Mouse (Mus musculus): ENCODE results near the gene Trpm5. TPM values are rescaled to one million over a fixed set of nuclear protein-coding genes. Genes with fewer than 3 reads are reported as not detected.

The Trpm5 gene
- polyA plus RNA-seq, 1 experiment from 2014 or later: 0.72 TPM

- H3K4me3 ChIP-seq (ENCODE audit: low read depth, low read length): no peak overlapping the region
- ATAC-seq (peak; percentile 56), DNase-seq (ENCODE audit: low spot score) (peak; percentile 53)
- no peak overlapping the region for H3K27ac ChIP-seq (ENCODE audit: low read length)
- H3K36me3 ChIP-seq (ENCODE audit: insufficient read depth, low read length): peaks cover 50% of the 10 kb centered on the region
- H3K4me1 ChIP-seq (ENCODE audit: insufficient read depth, low read depth, low read length): peaks cover 16% of the 10 kb centered on the region
- TF ChIP-seq EP300 (IDR thresholded peaks at IDR 0.05) (no peak), CTCF (IDR thresholded peaks at IDR 0.05) (no peak)
- H3K9ac ChIP-seq (replicated peaks; ENCODE audit: low read depth): no peak overlapping the region
- WGBS: 59% methylated on average over 2 of the region's 2 CpGs
- no peaks in the 10 kb centered on the region for H3K9me3 ChIP-seq (ENCODE audit: low read length)
- no peaks in the 10 kb centered on the region for H3K27me3 ChIP-seq (replicated peaks; ENCODE audit: insufficient read depth, low read length)
- no peak overlapping the region for H3K4me2 ChIP-seq (replicated peaks; ENCODE audit: low read depth, low read length)
These were observed 31.7 kb downstream of the Trpm5 start for GRCm38 (mm10) chr7:143062704-143063103.

DNA sequence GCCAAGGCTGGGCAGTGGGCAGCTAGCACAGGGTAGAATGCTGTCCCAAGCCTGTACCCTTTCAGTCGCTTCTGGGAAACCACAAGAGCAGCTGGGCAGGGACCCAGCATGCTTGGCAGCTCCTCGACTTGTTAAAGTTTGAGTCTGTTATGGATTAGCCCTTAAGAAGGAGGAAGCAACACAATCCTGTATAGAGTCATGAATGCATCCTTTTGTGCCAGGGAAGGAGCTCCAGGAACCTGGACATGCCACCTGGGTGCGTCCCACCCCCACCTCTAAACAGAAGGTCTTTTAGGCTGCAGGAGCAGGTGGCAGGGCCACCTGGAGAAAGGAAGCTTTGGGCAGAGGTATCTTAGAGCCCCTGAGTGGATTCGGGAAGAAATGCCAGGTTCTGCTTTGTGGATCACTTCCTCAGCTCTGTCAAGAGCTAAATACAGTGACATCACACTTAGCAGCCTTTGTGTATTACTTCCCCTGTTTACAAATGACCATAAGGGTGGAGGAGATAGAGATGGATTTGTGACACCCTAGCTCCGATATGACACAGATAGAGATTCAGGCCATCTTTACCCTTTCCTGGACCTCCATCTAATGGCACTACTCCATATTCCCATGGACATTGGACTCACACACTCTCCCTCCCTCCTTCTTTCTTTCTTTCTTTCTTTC, 35.1 kb downstream of the Trpm5 start:
- Histone ChIP-seq H3K27ac (ENCODE audit: low read length) (peak overlapping the region; percentile 71), H3K36me3 (ENCODE audit: insufficient read depth, low read length) (peaks cover 23% of the 10 kb centered on the region), H3K4me1 (ENCODE audit: insufficient read depth, low read depth, low read length) (peaks cover 48% of the 10 kb centered on the region), H3K27me3 (replicated peaks; ENCODE audit: insufficient read depth, low read length) (no peaks in the 10 kb centered on the region), H3K4me3 (ENCODE audit: low read depth, low read length) (no peak overlapping the region), H3K9me3 (ENCODE audit: low read length) (no peaks in the 10 kb centered on the region), H3K4me2 (replicated peaks; ENCODE audit: low read depth, low read length) (peak overlapping the region; percentile 32), H3K9ac (replicated peaks; ENCODE audit: low read depth) (no peak overlapping the region)
- WGBS: 26% methylated on average over 5 of the region's 5 CpGs
- TF ChIP-seq EP300 (IDR thresholded peaks at IDR 0.05): peak; percentile 94
- TF ChIP-seq CTCF (IDR thresholded peaks at IDR 0.05): no peak; the same call in 1 of the 2 replicates
- ATAC-seq: peak; percentile 61
- DNase-seq (ENCODE audit: low spot score): peak; percentile 78

- 28% methylated on average over 5 of the region's 5 CpGs for WGBS
- peaks cover 14% of the 10 kb centered on the region; the same call in 1 of the 2 replicates for H3K36me3 ChIP-seq (ENCODE audit: insufficient read depth, low read length)
- H3K4me1 ChIP-seq (ENCODE audit: insufficient read depth, low read depth, low read length): peaks cover 53% of the 10 kb centered on the region
- TF ChIP-seq EP300 (IDR thresholded peaks at IDR 0.05) (peak; percentile 67; the same call in 1 of the 2 replicates), CTCF (IDR thresholded peaks at IDR 0.05) (no peak)
- ATAC-seq: peak; percentile 25
- no peaks in the 10 kb centered on the region for H3K9me3 ChIP-seq (ENCODE audit: low read length)
- 0 out of 2 replicates have a peak overlapping the region, but pooled peaks have one; percentile 16 for H3K9ac ChIP-seq (replicated peaks; ENCODE audit: low read depth)
- H3K27ac ChIP-seq (ENCODE audit: low read length): peak overlapping the region; percentile 71
- H3K27me3 ChIP-seq (replicated peaks; ENCODE audit: insufficient read depth, low read length): no peaks in the 10 kb centered on the region
- peak overlapping the region; percentile 32 for H3K4me2 ChIP-seq (replicated peaks; ENCODE audit: low read depth, low read length)
- DNase-seq (ENCODE audit: low spot score): peak; percentile 69
- no peak overlapping the region for H3K4me3 ChIP-seq (ENCODE audit: low read depth, low read length)
These were observed 36.2 kb downstream of the Trpm5 start for GRCm38 (mm10) chr7:143058221-143058697.

GRCm38 (mm10) chr7:143057667-143058220, 36.7 kb downstream of the Trpm5 start:
- Histone ChIP-seq H3K9ac (replicated peaks; ENCODE audit: low read depth) (0 out of 2 replicates have a peak overlapping the region, but pooled peaks have one; percentile 16), H3K36me3 (ENCODE audit: insufficient read depth, low read length) (0 out of 2 replicates have a peak, but pooled peaks cover 8% of the 10 kb centered on the region), H3K27me3 (replicated peaks; ENCODE audit: insufficient read depth, low read length) (no peaks in the 10 kb centered on the region), H3K4me3 (ENCODE audit: low read depth, low read length) (no peak overlapping the region), H3K4me2 (replicated peaks; ENCODE audit: low read depth, low read length) (peak overlapping the region; percentile 32; the same call in 1 of the 2 replicates), H3K4me1 (ENCODE audit: insufficient read depth, low read depth, low read length) (peaks cover 53% of the 10 kb centered on the region), H3K27ac (ENCODE audit: low read length) (peak overlapping the region; percentile 71), H3K9me3 (ENCODE audit: low read length) (no peaks in the 10 kb centered on the region)
- TF ChIP-seq EP300 (IDR thresholded peaks at IDR 0.05) (no peak), CTCF (IDR thresholded peaks at IDR 0.05) (no peak)
- ATAC-seq: no peak
- DNase-seq (ENCODE audit: low spot score): no peak
- 27% methylated on average over 9 of the region's 9 CpGs for WGBS

- DNase-seq (ENCODE audit: low spot score) (no peak), ATAC-seq (no peak)
- peaks cover 53% of the 10 kb centered on the region for H3K4me1 ChIP-seq (ENCODE audit: insufficient read depth, low read depth, low read length)
- H3K4me3 ChIP-seq (ENCODE audit: low read depth, low read length): no peak overlapping the region
- no peaks in the 10 kb centered on the region for H3K27me3 ChIP-seq (replicated peaks; ENCODE audit: insufficient read depth, low read length)
- no peak overlapping the region for H3K4me2 ChIP-seq (replicated peaks; ENCODE audit: low read depth, low read length)
- H3K36me3 ChIP-seq (ENCODE audit: insufficient read depth, low read length): 0 out of 2 replicates have a peak, but pooled peaks cover 1% of the 10 kb centered on the region
- no peak overlapping the region for H3K27ac ChIP-seq (ENCODE audit: low read length)
- H3K9me3 ChIP-seq (ENCODE audit: low read length): no peaks in the 10 kb centered on the region
- no peak for TF ChIP-seq EP300 (IDR thresholded peaks at IDR 0.05)
- no peak for TF ChIP-seq CTCF (IDR thresholded peaks at IDR 0.05)
- WGBS: 70% methylated on average over 5 of the region's 5 CpGs
- no peak overlapping the region for H3K9ac ChIP-seq (replicated peaks; ENCODE audit: low read depth)
These were observed 37.4 kb downstream of the Trpm5 start for GRCm38 (mm10) chr7:143057023-143057422.

- Histone ChIP-seq H3K4me1 (ENCODE audit: insufficient read depth, low read depth, low read length) (peaks cover 57% of the 10 kb centered on the region), H3K4me2 (replicated peaks; ENCODE audit: low read depth, low read length) (peak overlapping the region; percentile 86), H3K9me3 (ENCODE audit: low read length) (no peaks in the 10 kb centered on the region), H3K4me3 (ENCODE audit: low read depth, low read length) (peak overlapping the region; percentile 90; the same call in 1 of the 2 replicates), H3K27ac (ENCODE audit: low read length) (peak overlapping the region; percentile 11; the same call in 1 of the 2 replicates), H3K9ac (replicated peaks; ENCODE audit: low read depth) (peak overlapping the region; percentile 6; the same call in 1 of the 2 replicates), H3K36me3 (ENCODE audit: insufficient read depth, low read length) (no peaks in the 10 kb centered on the region), H3K27me3 (replicated peaks; ENCODE audit: insufficient read depth, low read length) (no peaks in the 10 kb centered on the region)
- ATAC-seq (no peak), DNase-seq (ENCODE audit: low spot score) (peak; percentile 47)
- WGBS: 54% methylated on average over 11 of the region's 11 CpGs
- TF ChIP-seq EP300 (IDR thresholded peaks at IDR 0.05) (no peak), CTCF (IDR thresholded peaks at IDR 0.05) (no peak)
These were observed 38.8 kb downstream of the Trpm5 start for GRCm38 (mm10) chr7:143055499-143056186.
